Mouse (Mus musculus) thymus, adult 2 months (tissue): ENCODE measurements around the gene Stim1.

Experiments used
- CTCF ChIP-seq: fragments of 200-500 bp; IDR thresholded peaks from 2 replicates; pipeline ENCODE4 v1.5.1; 2012; ENCODE audit warnings: mild to moderate bottlenecking, control low read depth, low read length, moderate library complexity, borderline replicate concordance; ENCODE audit not compliant: control insufficient read depth, poor library complexity, insufficient read depth; ENCODE audit errors: extremely low read depth
- POLR2A ChIP-seq: fragments of 200-500 bp; IDR thresholded peaks from 2 replicates; pipeline ENCODE4 v1.6.1; 2012; ENCODE audit warnings: mild to moderate bottlenecking, low read length, control low read depth, moderate library complexity; ENCODE audit not compliant: control insufficient read depth, poor library complexity, insufficient read depth; ENCODE audit errors: extremely low read depth

- TF ChIP-seq CTCF, result no peak
- TF ChIP-seq POLR2A, result no peak
These were observed 90.5 kb downstream of the Stim1 start for GRCm38 (mm10) chr7:102358124-102358523.
